Mouse (Mus musculus): ENCODE data around the gene Gltp. TPM values are rescaled to one million over a fixed set of nuclear protein-coding genes. Genes with fewer than 3 reads are reported as not detected.

Gltp gene
- polyA plus RNA-seq (2012; rRNA removed; ENCODE audit: low replicate concordance): 112 and 185 TPM in 2 replicates

DNA sequence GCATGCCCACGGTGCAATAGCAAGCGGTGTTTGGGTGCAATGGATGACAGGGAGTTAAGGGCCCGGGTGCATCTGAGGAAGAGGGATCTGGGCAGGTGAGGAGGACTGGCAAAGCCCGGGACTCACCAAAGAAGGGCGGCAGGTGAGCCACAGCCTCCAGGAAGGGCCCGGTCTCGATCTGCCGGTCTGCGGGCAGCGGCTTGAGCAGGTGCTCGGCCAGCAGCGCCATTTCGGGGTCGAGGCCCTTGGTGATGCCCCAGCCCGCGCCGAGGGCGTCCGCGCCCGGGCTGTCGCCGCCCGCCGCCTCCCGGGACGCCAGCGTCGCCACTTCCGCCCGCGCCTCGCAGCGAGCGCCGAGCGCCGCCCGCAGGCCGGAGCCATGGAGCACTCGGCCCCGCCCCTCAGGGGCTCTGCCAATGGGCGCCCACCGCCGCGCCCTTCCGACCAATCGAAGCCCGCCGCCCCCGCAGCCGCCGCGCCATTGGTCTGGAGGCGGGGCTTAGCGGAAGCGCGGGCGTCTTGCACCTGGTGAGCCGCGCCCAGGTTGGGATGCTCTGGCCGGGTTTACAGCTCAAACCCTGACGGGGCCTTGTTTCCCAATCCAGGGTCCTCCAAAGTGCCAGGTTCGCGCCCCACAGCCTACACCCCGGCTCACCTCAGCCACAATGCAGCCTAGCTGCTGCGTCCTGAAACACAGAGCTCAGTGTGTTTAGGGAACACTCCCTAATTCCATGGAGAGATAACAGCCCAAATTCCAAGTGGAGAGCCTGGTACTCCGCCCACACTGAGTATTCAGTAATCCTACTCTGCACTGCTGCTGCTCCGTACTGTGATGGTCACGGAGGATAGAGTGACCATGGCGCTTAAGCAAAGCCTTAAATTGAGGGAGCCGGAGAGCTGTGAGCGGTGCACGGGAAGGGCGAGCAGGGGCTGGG lies at the start of gene Gltp:
TSS of gene Gltp (minus strand) at position 352 of the 935 bp plus-strand sequence.

DNA sequence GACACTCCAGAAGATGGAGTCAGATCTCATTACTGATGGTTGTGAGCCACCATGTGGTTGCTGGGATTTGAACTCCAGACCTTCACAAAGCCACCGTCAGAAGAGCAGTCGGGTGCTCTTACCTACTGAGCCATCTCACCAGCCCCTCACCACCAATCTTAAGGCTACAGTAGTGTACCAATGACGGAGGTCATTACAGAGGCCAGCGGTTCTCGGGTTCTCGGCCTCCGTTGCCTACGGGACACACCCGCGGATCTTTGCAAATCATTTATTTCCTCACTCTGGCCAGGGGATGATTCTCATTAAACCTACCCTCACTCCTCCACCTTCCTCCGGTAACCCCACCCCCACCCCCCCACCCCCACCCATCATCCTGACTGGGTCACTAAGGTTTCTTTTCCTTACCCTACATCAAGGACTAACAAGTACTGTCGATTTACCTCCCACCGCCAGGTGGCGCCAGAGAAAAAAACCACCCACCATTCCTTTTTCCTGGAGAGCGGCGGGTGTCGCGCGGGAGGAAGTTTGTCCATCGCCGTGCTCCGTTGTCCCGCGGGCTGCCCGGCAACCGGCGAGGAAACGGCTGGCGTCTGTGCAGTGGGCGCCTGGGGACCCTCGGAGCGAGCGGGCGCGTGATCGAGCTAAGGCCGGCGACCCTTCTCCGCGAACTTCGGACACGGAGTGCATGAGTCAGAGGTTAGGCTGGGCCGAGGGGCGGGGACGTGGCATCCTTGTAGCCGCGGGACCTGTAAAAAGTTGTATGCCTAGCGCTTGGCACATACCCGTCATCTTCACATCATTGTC lies 16.7 kb upstream of the Gltp start, which contains the start of gene Tchp:
TSS of gene Tchp (plus strand) at position 496 of the 804 bp plus-strand sequence.

GRCm38 (mm10) chr5:114658255-114658654 lies 32.5 kb downstream of the Gltp start, which contains the start of gene Trpv4:
Trpv4 (minus strand) TSS chr5:114658421.

Other genes with a start within 250 kb of the Gltp start
- 19.7 and 28.0 TPM in 2 replicates for gene Mmab, start 246.9 kb downstream of the Gltp start, polyA plus RNA-seq (2012; rRNA removed; ENCODE audit: low replicate concordance)
- gene Mvk, start 246.7 kb downstream of the Gltp start, polyA plus RNA-seq (2012; rRNA removed; ENCODE audit: low replicate concordance): 37.0 and 54.1 TPM in 2 replicates
- gene Fam222a, start 123.0 kb downstream of the Gltp start, polyA plus RNA-seq (2012; rRNA removed; ENCODE audit: low replicate concordance): 2.7 and 4.3 TPM in 2 replicates
- gene Trpv4, start 32.6 kb downstream of the Gltp start, polyA plus RNA-seq (2012; rRNA removed; ENCODE audit: low replicate concordance): 18.3 and 19.2 TPM in 2 replicates
- 13.3 and 13.6 TPM in 2 replicates for gene Tchp, start 16.8 kb upstream of the Gltp start, polyA plus RNA-seq (2012; rRNA removed; ENCODE audit: low replicate concordance)
- 54.6 and 74.8 TPM in 2 replicates for gene Ankrd13a, start 83.7 kb upstream of the Gltp start, polyA plus RNA-seq (2012; rRNA removed; ENCODE audit: low replicate concordance)
- gene Git2, start 84.5 kb upstream of the Gltp start, polyA plus RNA-seq (2012; rRNA removed; ENCODE audit: low replicate concordance): 67.4 and 80.8 TPM in 2 replicates
- 32.1 and 36.0 TPM in 2 replicates for gene 1500011B03Rik, start 132.5 kb upstream of the Gltp start, polyA plus RNA-seq (2012; rRNA removed; ENCODE audit: low replicate concordance)
- not detected in 2 replicates for gene 4930519G04Rik, start 162.7 kb upstream of the Gltp start, polyA plus RNA-seq (2012; rRNA removed; ENCODE audit: low replicate concordance)
- not detected in 2 replicates for gene Gm9936, start 167.7 kb upstream of the Gltp start, polyA plus RNA-seq (2012; rRNA removed; ENCODE audit: low replicate concordance)
- 9.2 and 27.5 TPM in 2 replicates for gene Oasl2, start 206.0 kb upstream of the Gltp start, polyA plus RNA-seq (2012; rRNA removed; ENCODE audit: low replicate concordance)
- gene Oasl1, start 232.3 kb upstream of the Gltp start, polyA plus RNA-seq (2012; rRNA removed; ENCODE audit: low replicate concordance): 10.2 and 12.7 TPM in 2 replicates